9 mouse cellular contexts compared by ENCODE assay signal in genomic region chr17:31254463-31254931, GRCm38 (mm10). TPM values are rescaled to one million over a fixed set of nuclear protein-coding genes. Genes with fewer than 3 reads are reported as not detected.
A peak's percentile ranks its signal among the peaks of the same experiment; 100 is the strongest.
DNase-seq lines count a peak whose midpoint lies in the region; ATAC-seq lines count a peak whose summit lies in the region.
"Had no signal": no experiment of that assay in that cellular context is flagged by ENCODE, and none has a peak within 500 bp of the region (broad histone marks: within the 10 kb centered on the region; RNA-seq: fewer than 3 reads in every experiment).

No protein-coding gene starts in this region.

- no peaks in the 10 kb centered on the region; the same call in 1 of the 2 replicates for H3K4me1 ChIP-seq in hindbrain, embryonic 16.5 days (ENCODE audit: control insufficient read depth, insufficient read depth, low read depth, low read length)

- H3K9ac ChIP-seq in hindbrain, embryonic 16.5 days (ENCODE audit: low read depth, low read length) = peak overlapping the region; percentile 45; the same call in 1 of the 2 replicates

- DNase-seq in Muller cell, postnatal 12 days (ENCODE audit: inconsistent ontology term) = peak; percentile 35
- DNase-seq in cerebellum, adult 8-10 months = peak; percentile 91
- DNase-seq in left cerebral cortex, adult 11 months (ENCODE audit: low spot score) = peak; percentile 66
- DNase-seq in right cerebral cortex, adult 18-20 months = peak; percentile 83
- DNase-seq in urinary bladder, adult 2 months (ENCODE audit: low spot score) = peak; percentile 54

- H3K27ac ChIP-seq in hindbrain, embryonic 16.5 days (ENCODE audit: low read depth, low read length) = no peak overlapping the region

- no peaks in the 10 kb centered on the region; the same call in 1 of the 2 replicates for H3K9me3 ChIP-seq in hindbrain, embryonic 16.5 days (ENCODE audit: control insufficient read depth, low read length)

- WGBS in hindbrain, embryonic 16.5 days = 14% methylated on average over 9 of the region's 9 CpGs

- no peaks in the 10 kb centered on the region for H3K36me3 ChIP-seq in hindbrain, embryonic 16.5 days (ENCODE audit: control insufficient read depth, insufficient read depth, low read length)

- no peak overlapping the region for H3K4me3 ChIP-seq in hindbrain, embryonic 16.5 days (ENCODE audit: low read length)

- no peaks in the 10 kb centered on the region for H3K27me3 ChIP-seq in hindbrain, embryonic 16.5 days (replicated peaks; ENCODE audit: control insufficient read depth, insufficient read depth, low read length)

- no peak overlapping the region for H3K4me2 ChIP-seq in hindbrain, embryonic 16.5 days (ENCODE audit: low read length)

- peak; percentile 87 for ATAC-seq in frontal cortex, adult (ENCODE audit: low TSS enrichment)
- ATAC-seq in hindbrain, embryonic 16.5 days = peak; percentile 90
- peak; percentile 99 for ATAC-seq in megakaryocyte, adult 5-6 weeks (ENCODE audit: poor library complexity, severe bottlenecking)

RNA-seq across cellular contexts. Expression of gene Rsph1, which starts 22.7 kb away (rescaled TPM):
- 6.4 and 8.8 TPM in 2 replicates for polyA plus RNA-seq in hindbrain, embryonic 16.5 days (2015; fragmentation: Nextera tagmentation; extraction: Ambion mirVana)
- total RNA-seq in megakaryocyte, adult 5-6 weeks (2015) = 0.36 TPM in 2 replicates
- 0.66 and 1.1 TPM in 2 replicates for total RNA-seq in megakaryocyte, adult 5-6 weeks (2017)
- polyA plus RNA-seq in urinary bladder, adult 2 months (2012; rRNA removed) = 1.2 and 2.2 TPM in 2 replicates

RNA-seq across cellular contexts. Expression of gene Slc37a1, which starts 32.1 kb away (rescaled TPM):
- polyA plus RNA-seq in hindbrain, embryonic 16.5 days (2015; fragmentation: Nextera tagmentation; extraction: Ambion mirVana) = 8.6 and 10.9 TPM in 2 replicates
- total RNA-seq in megakaryocyte, adult 5-6 weeks (2015) = 6.3 and 8.1 TPM in 2 replicates
- 3.9 and 10.6 TPM in 2 replicates for total RNA-seq in megakaryocyte, adult 5-6 weeks (2017)
- polyA plus RNA-seq in urinary bladder, adult 2 months (2012; rRNA removed) = 10.6 and 11.7 TPM in 2 replicates

RNA-seq across cellular contexts. Expression of gene Ubash3a, which starts 46.8 kb away (rescaled TPM):
- 0.15 TPM in 1 of 2 replicates, not detected in the other for polyA plus RNA-seq in hindbrain, embryonic 16.5 days (2015; fragmentation: Nextera tagmentation; extraction: Ambion mirVana)
- 2.6 and 6.2 TPM in 2 replicates for total RNA-seq in megakaryocyte, adult 5-6 weeks (2015)
- 3.9 and 5.0 TPM in 2 replicates for total RNA-seq in megakaryocyte, adult 5-6 weeks (2017)
- polyA plus RNA-seq in urinary bladder, adult 2 months (2012; rRNA removed) = 0.36 and 0.53 TPM in 2 replicates
- polyA plus RNA-seq: frontal cortex, adult 2 months had no signal

RNA-seq across cellular contexts. Expression of gene Tmprss3, which starts 55.7 kb away (rescaled TPM):
- polyA plus RNA-seq in hindbrain, embryonic 16.5 days (2015; fragmentation: Nextera tagmentation; extraction: Ambion mirVana) = not detected in 2 replicates
- total RNA-seq in megakaryocyte, adult 5-6 weeks (2015) = 0.23 and 0.56 TPM in 2 replicates
- total RNA-seq in megakaryocyte, adult 5-6 weeks (2017) = 0.16 and 0.26 TPM in 2 replicates
- polyA plus RNA-seq in urinary bladder, adult 2 months (2012; rRNA removed) = 0.03 and 0.08 TPM in 2 replicates

Comparison
In these comparisons a context has a peak if more than half of its experiments do, and no peak if none do; other contexts are left out.
1. DNase-seq: peak in every context shown above with its lines; median percentile 91 in cerebellum, adult 8-10 months; 83 in right cerebral cortex, adult 18-20 months; 66 in left cerebral cortex, adult 11 months; 54 in urinary bladder, adult 2 months; 35 in Muller cell, postnatal 12 days.